Mouse (Mus musculus) cerebellum, adult 2 months (tissue): ENCODE results near the gene Sox30. TPM values are rescaled to one million over a fixed set of nuclear protein-coding genes. Genes with fewer than 3 reads are reported as not detected.

Experiments used
- DNase-seq, 2 experiments: peaks; one replicate each; pipeline ENCODE4 v3.0.0; 2021
- H3K27ac ChIP-seq: fragments of 200-500 bp; 2 replicates; pipeline ENCODE4 v1.5.1; 2012; ENCODE audit warnings: low read length, control low read depth, inconsistent platforms; ENCODE audit not compliant: insufficient read depth
- H3K27me3 ChIP-seq: fragments of 200-500 bp; 2 replicates; pipeline ENCODE4 v1.6.1; 2012; ENCODE audit warnings: inconsistent platforms, mild to moderate bottlenecking, low read length, moderate library complexity; ENCODE audit not compliant: control insufficient read depth, insufficient read depth
- H3K4me1 ChIP-seq: fragments of 200-500 bp; 2 replicates; pipeline ENCODE4 v1.6.1; 2011; ENCODE audit warnings: low read length; ENCODE audit not compliant: control insufficient read depth, insufficient read depth
- H3K4me3 ChIP-seq: fragments of 200-500 bp; replicated peaks from 2 replicates; pipeline ENCODE3; 2011; ENCODE audit warnings: mild to moderate bottlenecking, low read depth, low read length, control low read depth; ENCODE audit not compliant: insufficient read depth
- CTCF ChIP-seq: fragments of 200-500 bp; IDR thresholded peaks from 2 replicates; pipeline ENCODE4 v1.5.1; 2011; ENCODE audit warnings: low read depth, mild to moderate bottlenecking, control low read depth, low read length, moderate library complexity, borderline replicate concordance; ENCODE audit not compliant: insufficient read depth
- POLR2A ChIP-seq: fragments of 200-500 bp; IDR thresholded peaks from 2 replicates; pipeline ENCODE4 v1.6.1; 2011; ENCODE audit warnings: low read length, control low read depth, borderline replicate concordance; ENCODE audit not compliant: insufficient read depth
- WGBS: fragments of 180-500 bp; shearing (Covaris S2); methylation state at CpG from one replicate; pipeline ENCODE4 v1.1.7; 2018; 5-methylcytosine and 5-hydroxymethylcytosine counted together
- polyA plus RNA-seq: library from polyadenylated mRNA; depleted of rRNA; stranded (reverse); fragments of >200 nt; gene quantifications from 2 replicates; pipeline ENCODE4 v1.2.3, GENCODE M21; 2012

The Sox30 gene
- polyA plus RNA-seq, 1 experiment, result 0.11 TPM

DNA sequence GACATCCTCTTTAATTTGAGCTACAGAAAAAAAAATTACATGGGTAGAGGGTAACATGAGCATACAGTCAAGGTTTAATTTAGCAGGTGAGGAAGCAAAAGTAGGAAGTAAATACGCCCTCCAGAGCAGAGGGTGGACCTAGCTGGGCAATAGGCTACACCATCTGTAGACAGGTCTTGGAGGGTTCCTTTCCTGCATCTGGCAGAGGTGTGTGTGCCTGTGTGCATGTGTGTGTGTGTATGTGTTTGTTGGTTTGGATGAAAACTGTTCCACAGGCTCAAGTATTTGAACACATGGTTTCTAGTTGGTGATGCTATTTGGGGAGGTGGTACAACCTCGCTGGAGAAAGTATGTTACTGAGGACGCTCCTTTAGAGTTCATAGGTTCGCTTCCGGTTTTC, 6.5 kb upstream of the Sox30 start:
- no peak for TF ChIP-seq POLR2A
- no peak for TF ChIP-seq CTCF
- no peak overlapping the region for H3K27ac ChIP-seq
- no peak for DNase-seq
- H3K4me3 ChIP-seq, result no peak overlapping the region
- WGBS, result 85% methylated on average over 5 of the region's 5 CpGs
- H3K4me1 ChIP-seq, result no peaks in the 10 kb centered on the region
- H3K27me3 ChIP-seq, result no peaks in the 10 kb centered on the region

DNA sequence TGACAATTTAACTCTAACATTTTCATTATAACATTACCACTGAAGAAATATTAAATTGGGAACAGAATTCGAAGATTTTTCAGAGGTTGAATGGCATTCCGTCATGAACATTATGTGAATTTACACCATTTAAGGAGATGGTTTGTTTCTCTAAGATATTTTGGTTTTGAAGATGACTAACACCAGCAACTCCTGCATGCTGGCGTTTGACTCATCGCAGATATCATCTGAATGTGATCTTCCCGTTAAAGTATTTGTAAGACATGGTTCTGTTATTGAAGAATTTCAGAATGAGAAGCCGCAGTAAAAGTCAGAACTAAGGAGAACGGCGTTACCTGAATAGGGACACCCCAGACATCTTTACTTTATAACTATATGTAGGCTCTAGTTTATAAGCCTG, 5.6 kb upstream of the Sox30 start:
- no peaks in the 10 kb centered on the region for H3K4me1 ChIP-seq
- 89% methylated on average over 8 of the region's 8 CpGs for WGBS
- H3K4me3 ChIP-seq, result no peak overlapping the region
- H3K27me3 ChIP-seq, result no peaks in the 10 kb centered on the region
- DNase-seq, result no peak
- H3K27ac ChIP-seq, result no peak overlapping the region
- TF ChIP-seq POLR2A (no peak), CTCF (no peak)

DNA sequence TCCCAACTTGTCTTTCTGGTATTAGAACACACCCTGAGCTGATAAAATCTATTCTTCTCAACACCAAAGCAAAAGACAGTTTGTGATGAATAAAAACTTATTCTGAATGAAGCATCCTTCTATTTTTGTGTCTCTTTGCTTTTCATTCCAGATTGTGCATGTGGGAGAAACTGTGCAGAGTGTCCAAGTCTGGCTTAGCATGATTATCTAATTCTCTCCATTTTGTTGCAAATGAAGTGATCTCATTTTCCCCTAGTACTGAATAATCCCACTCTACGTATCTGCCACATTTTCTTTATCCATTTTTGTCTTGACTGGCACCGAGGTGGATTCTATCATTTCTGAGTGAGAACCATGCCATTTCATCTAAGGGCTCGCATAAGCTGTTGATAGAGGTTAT, 4.0 kb upstream of the Sox30 start:
- 79% methylated on average over 3 of the region's 3 CpGs for WGBS
- TF ChIP-seq CTCF, result no peak
- TF ChIP-seq POLR2A, result no peak
- H3K4me3 ChIP-seq, result no peak overlapping the region
- H3K4me1 ChIP-seq, result no peaks in the 10 kb centered on the region
- no peak overlapping the region for H3K27ac ChIP-seq
- no peaks in the 10 kb centered on the region; the same call in 1 of the 2 replicates for H3K27me3 ChIP-seq
- DNase-seq, result no peak

DNA sequence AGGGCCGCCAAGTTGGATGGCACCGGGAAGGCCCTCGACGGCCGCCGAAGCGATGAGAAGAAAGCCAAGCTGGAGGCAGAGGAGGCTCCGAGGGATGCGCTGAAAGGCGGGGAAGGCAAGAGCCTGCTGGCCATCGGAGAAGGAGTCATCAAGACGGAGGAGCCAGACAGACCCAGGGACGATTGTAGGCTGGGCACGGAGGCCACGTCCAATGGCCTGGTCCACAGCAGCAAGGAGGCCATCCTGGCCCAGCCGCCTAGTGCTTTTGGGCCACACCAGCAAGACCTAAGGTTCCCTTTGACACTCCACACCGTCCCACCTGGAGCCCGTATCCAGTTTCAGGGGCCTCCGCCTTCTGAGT, 763 bp downstream of the Sox30 start:
- WGBS, result 46% methylated on average over 19 of the region's 19 CpGs

DNA sequence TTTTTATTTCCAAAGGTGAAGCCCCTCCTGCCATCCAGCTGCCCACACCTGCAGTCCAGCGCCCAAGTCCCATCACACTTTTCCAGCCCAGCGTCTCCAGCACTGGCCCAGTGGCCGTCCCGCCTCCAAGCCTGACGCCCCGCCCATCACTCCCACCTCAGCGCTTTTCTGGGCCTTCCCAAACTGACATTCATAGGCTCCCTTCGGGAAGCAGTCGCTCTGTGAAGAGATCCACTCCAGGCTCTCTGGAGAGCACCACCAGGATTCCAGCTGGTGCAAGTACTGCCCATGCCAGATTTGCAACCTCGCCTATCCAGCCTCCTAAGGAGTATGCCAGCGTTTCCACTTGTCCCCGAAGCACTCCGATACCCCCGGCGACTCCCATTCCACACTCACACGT, 11.5 kb downstream of the Sox30 start:
- H3K4me3 ChIP-seq, result no peak overlapping the region
- 3% methylated on average over 16 of the region's 16 CpGs for WGBS
- H3K4me1 ChIP-seq, result 0 out of 2 replicates have a peak, but pooled peaks cover 3% of the 10 kb centered on the region
- no peak overlapping the region for H3K27ac ChIP-seq
- H3K27me3 ChIP-seq, result no peaks in the 10 kb centered on the region
- TF ChIP-seq CTCF (no peak), POLR2A (no peak)
- DNase-seq, result no peak

More for the DNA sequence above, 763 bp downstream of the Sox30 start:
- TF ChIP-seq CTCF (no peak), POLR2A (no peak)
- no peaks in the 10 kb centered on the region for H3K4me1 ChIP-seq
- no peak overlapping the region for H3K4me3 ChIP-seq
- no peak overlapping the region for H3K27ac ChIP-seq
- no peak for DNase-seq
- peaks cover 1% of the 10 kb centered on the region; the same call in 1 of the 2 replicates for H3K27me3 ChIP-seq

DNA sequence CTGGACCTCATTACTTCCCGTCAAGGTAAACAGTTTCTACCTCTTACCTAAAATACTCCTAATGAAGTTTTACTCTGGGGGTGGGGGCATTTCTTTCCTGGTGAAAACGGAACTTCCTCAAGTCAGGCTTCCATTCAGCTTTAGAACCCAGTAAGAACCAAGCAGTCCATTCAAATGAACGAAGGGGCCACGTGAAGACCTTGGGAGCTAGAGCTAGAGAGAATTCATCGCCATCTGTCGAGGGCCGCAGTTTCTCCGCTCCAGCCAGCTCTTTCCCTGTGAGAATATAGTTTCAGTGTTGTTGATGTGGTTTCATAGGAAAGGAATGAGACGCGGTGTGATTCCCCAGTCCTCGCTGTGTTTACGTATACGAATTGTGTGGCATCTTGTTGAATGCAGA, 12.0 kb downstream of the Sox30 start:
- 0 out of 2 replicates have a peak, but pooled peaks cover 3% of the 10 kb centered on the region for H3K4me1 ChIP-seq
- no peak for TF ChIP-seq CTCF
- no peak for TF ChIP-seq POLR2A
- no peaks in the 10 kb centered on the region for H3K27me3 ChIP-seq
- WGBS, result 36% methylated on average over 13 of the region's 13 CpGs
- no peak overlapping the region for H3K27ac ChIP-seq
- no peak overlapping the region for H3K4me3 ChIP-seq
- no peak for DNase-seq

DNA sequence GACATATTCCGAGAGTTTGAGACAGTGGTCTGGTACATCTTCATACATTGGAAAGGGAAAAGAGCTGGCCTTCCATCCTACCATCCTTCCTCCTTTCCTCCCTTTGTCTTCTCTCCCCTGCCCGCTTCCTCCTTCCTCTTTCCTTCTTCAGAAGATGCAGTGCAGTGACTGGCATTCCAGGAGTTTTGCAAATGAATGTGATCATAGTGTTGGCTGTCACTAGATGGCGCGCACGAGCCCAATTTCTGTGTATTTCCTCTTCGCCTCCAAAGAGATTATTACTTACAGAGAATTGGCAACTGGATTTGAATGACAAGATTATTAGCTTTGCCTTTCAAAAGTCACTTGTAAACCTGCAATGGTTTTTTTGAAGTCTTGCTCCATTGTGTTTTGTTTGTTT, 36.0 kb downstream of the Sox30 start:
- no peak for TF ChIP-seq POLR2A
- TF ChIP-seq CTCF, result peak; percentile 66
- WGBS, result 24% methylated on average over 6 of the region's 6 CpGs

DNA sequence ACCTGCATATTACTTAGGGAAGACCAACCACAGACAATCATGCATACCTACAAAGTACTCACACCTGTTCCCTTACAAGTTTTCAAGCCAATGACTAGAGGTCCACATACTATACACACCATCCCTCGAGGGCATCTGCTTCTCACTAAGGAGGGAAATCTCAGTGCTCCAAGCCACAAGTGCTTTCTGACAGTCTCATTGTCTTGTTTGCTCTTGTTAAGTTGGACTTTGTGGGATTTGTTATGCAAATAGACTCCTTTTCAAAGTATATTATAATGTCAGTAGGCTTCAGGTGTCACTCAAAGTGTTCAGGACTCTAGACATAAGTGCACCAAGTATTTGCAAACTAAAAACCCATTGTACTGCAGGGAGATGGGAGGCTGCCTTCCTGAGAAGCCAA, 40.1 kb downstream of the Sox30 start:
- TF ChIP-seq CTCF (no peak), POLR2A (no peak)
- Histone ChIP-seq H3K4me3 (no peak overlapping the region), H3K27ac (no peak overlapping the region), H3K27me3 (no peaks in the 10 kb centered on the region), H3K4me1 (no peaks in the 10 kb centered on the region)
- WGBS, result 69% methylated on average over 1 of the region's 1 CpGs
- no peak for DNase-seq

More for the DNA sequence above, 36.0 kb downstream of the Sox30 start:
- Histone ChIP-seq H3K27me3 (no peaks in the 10 kb centered on the region), H3K27ac (no peak overlapping the region), H3K4me1 (no peaks in the 10 kb centered on the region), H3K4me3 (no peak overlapping the region)
- DNase-seq, result peak; percentile 41 to 65

DNA sequence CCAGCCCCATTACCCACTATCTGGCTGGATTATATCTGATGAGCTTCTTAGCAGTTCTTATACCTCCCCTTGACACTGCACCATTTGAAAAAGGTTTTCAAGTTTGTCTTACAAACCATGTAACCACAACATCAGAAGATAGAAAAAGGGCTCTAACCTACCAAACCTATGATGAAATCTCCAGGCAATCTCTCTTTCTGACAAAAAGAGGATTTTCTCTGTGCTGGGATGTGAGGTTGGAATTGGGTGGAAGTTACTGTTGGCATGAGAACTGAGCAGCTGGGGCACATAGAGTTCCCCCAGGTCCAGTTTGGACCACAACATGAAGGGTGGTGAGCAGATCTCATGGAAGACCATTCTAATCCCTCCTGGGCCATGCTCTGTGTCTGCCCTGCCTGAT, 41.7 kb downstream of the Sox30 start:
- no peak for DNase-seq
- Histone ChIP-seq H3K27me3 (no peaks in the 10 kb centered on the region), H3K4me3 (no peak overlapping the region), H3K27ac (no peak overlapping the region), H3K4me1 (no peaks in the 10 kb centered on the region)
- no peak for TF ChIP-seq POLR2A
- TF ChIP-seq CTCF, result no peak
